Mouse (Mus musculus) liver, postnatal 0 days (tissue): ENCODE results near the gene Pard3.

ENCODE experiments used
- CTCF ChIP-seq: sonication (generic); IDR thresholded peaks from 2 replicates; pipeline ENCODE4 v1.5.1; 2016; ENCODE audit warnings: antibody characterized with exemption, low read depth
- EP300 ChIP-seq: IDR thresholded peaks from 2 replicates; pipeline ENCODE4 v1.6.1; 2016; ENCODE audit warnings: antibody characterized with exemption, low read depth, mild to moderate bottlenecking

DNA sequence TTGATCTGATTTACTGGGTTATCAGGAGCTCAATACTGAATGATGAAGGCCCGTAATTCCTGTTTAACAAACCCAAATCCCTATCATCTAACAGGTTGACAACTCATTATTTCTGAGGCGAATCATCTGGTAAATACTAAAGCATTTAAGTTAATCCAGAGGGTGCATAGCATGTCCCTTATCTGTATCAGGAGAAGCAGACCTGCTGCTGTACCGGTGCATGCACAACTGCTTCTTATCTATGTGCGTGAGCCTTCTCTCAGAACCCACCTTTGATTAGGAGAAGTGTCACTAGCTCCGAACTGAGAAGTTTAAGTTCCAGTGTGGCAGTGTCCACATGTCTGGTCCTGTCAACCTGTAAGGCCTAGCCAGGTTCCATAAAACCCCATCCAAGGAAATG is 499.9 kb downstream of the Pard3 start:
- TF ChIP-seq EP300 (no peak), CTCF (no peak)
